Mouse (Mus musculus): ENCODE measurements at regions not wholly inside any gene's neighbourhood (a gene's known extent, or its start where the extent isn't known, plus 50 kb on each side); places are given as distances from the start of the nearest gene placed in this dataset.

DNA sequence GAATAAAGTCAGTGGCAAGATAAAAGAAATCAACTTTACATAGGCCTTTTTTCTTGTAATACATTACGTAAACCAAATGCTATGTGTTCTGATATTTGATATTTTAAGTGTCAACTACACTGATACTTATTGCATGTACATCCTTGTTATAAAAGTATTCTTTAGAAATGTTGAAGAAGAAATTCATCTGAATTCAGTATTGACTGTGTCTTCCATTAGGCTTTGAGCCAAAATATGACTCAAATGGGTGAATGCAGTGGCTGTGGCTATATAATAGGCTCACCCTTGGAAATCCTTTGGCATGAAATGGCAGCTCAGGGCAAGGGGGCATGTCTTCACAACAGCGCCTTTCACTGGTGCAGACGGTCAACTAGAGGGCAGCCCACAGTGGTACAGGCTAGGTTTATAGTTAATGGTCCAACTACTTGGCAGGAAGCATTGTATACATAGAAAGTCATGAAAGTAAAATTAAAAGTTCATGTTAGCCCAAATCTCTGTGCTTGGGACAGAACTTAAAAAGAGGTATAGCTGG is 217.9 kb downstream of the Cetn3 start:
- TF ChIP-seq SRF (IDR thresholded peaks at IDR 0.05; ENCODE audit: control insufficient read depth, insufficient read length, low read depth), result no peak
- TF ChIP-seq MAX (IDR thresholded peaks at IDR 0.05; ENCODE audit: low read depth), result no peak
- no peak for TF ChIP-seq MYOG (IDR thresholded peaks at IDR 0.05; ENCODE audit: control insufficient read depth in 1 of 3, insufficient read depth in 1 of 3, insufficient read length in 2 of 3, low read depth in 2 of 3)
- TF ChIP-seq POLR2A (IDR thresholded peaks at IDR 0.05; ENCODE audit: insufficient read length, low read depth), result no peak
- TF ChIP-seq POLR2AphosphoS2 (IDR thresholded peaks at IDR 0.05; ENCODE audit: insufficient read length, low read depth), result no peak
- no peak for TF ChIP-seq CEBPB (IDR thresholded peaks at IDR 0.05; ENCODE audit: insufficient read depth, poor library complexity, severe bottlenecking)
- TF ChIP-seq USF1 (IDR thresholded peaks at IDR 0.05; ENCODE audit: low read depth), result no peak

Measured in myocyte (in vitro differentiated cells).